Mouse (Mus musculus): ENCODE data around the gene Gm42715. TPM values are rescaled to one million over a fixed set of nuclear protein-coding genes. Genes with fewer than 3 reads are reported as not detected.
"Not testable (repeated sequence)": the region's sequence is repeated elsewhere in the genome, so short reads cannot be mapped to it uniquely, and the experiment has no call there.

Gm42715 gene
- polyA plus RNA-seq, 1 experiment: 9.5 TPM

DNA sequence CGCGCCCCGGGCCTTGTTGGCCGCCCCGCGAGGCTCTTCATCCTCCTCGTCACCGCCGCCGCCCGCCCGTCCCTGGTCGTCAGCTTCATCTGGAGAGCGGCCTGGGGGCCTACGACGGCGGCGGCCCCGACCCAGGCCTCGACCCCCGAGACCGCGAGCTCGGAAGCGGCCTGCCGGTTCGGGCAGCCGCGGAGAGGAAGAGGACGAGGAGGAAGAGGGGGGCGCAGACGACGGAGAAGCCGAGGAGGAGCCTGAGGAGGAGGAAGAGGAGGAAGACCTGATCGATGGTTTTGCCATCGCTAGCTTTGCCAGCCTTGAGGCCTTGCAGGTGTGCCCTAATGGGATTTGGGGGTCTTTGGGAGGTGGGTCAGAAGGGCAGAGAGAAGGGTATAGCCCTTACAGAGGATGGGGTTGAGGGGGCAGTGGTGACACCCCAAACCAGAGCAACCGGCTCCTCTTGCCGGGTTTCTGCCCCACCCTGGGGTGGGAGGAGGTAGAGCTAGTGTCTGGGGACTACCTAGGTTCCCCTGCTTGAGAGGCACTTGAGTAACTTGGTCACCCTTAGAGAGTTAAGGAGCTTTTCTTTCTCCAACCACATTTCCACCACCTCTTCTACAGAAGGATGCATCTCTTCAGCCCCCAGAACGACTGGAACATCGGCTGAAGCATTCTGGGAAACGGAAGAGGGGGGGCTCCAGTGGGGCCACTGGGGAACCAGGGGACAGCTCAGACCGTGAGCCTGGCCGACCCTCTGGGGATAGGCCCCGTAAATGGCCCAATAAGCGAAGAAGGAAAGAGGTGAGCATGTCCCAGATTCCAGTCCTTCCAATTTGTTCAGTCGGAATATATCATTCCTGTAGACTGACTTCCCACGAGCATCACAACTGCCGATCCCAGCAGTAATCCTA is 39.8 kb upstream of the Gm42715 start:
- TF ChIP-seq CTCF (IDR thresholded peaks at IDR 0.05; ENCODE audit: extremely low read depth, insufficient read length, insufficient replicate concordance, low read depth, low read length) (no peak), POLR2A (IDR thresholded peaks at IDR 0.05; ENCODE audit: low read depth, low read length) (no peak; the same call in 1 of the 2 replicates)
- WGBS: 2% methylated on average over 47 of the region's 48 CpGs
- Histone ChIP-seq H3K36me3 (ENCODE audit: control insufficient read depth, insufficient read depth, low read length) (peaks cover 48% of the 10 kb centered on the region), H3K4me1 (ENCODE audit: control insufficient read depth, insufficient read depth, insufficient read length, low read length) (peaks cover 5% of the 10 kb centered on the region), H3K27ac (ENCODE audit: insufficient read depth, low read depth, low read length) (peak overlapping the region; percentile 97), H3K27me3 (ENCODE audit: control insufficient read depth, insufficient read depth, low read length) (no peaks in the 10 kb centered on the region), H3K4me3 (ENCODE audit: low read depth, low read length) (peak overlapping the region; percentile 98)

- 54% methylated on average over 2 of the region's 2 CpGs for WGBS
These were observed 39.1 kb upstream of the Gm42715 start for GRCm38 (mm10) chr7:127480321-127480720.

GRCm38 (mm10) chr7:127485416-127485815 is 34.0 kb upstream of the Gm42715 start:
- no peak for TF ChIP-seq CTCF (IDR thresholded peaks at IDR 0.05; ENCODE audit: extremely low read depth, insufficient read length, insufficient replicate concordance, low read depth, low read length)
- TF ChIP-seq POLR2A (IDR thresholded peaks at IDR 0.05; ENCODE audit: low read depth, low read length): no peak
- Histone ChIP-seq H3K36me3 (ENCODE audit: control insufficient read depth, insufficient read depth, low read length) (peaks cover 78% of the 10 kb centered on the region), H3K4me3 (ENCODE audit: low read depth, low read length) (no peak overlapping the region), H3K27me3 (ENCODE audit: control insufficient read depth, insufficient read depth, low read length) (no peaks in the 10 kb centered on the region), H3K27ac (ENCODE audit: insufficient read depth, low read depth, low read length) (no peak overlapping the region), H3K4me1 (ENCODE audit: control insufficient read depth, insufficient read depth, insufficient read length, low read length) (peaks cover 3% of the 10 kb centered on the region)
- 83% methylated on average over 5 of the region's 5 CpGs for WGBS

More at GRCm38 (mm10) chr7:127480321-127480720, 39.1 kb upstream of the Gm42715 start:
- Histone ChIP-seq H3K36me3 (ENCODE audit: control insufficient read depth, insufficient read depth, low read length) (peaks cover 48% of the 10 kb centered on the region), H3K4me1 (ENCODE audit: control insufficient read depth, insufficient read depth, insufficient read length, low read length) (peaks cover 5% of the 10 kb centered on the region), H3K27me3 (ENCODE audit: control insufficient read depth, insufficient read depth, low read length) (no peaks in the 10 kb centered on the region), H3K27ac (ENCODE audit: insufficient read depth, low read depth, low read length) (no peak overlapping the region; the same call in 1 of the 2 replicates), H3K4me3 (ENCODE audit: low read depth, low read length) (peak overlapping the region; percentile 98; the same call in 1 of the 2 replicates)
- TF ChIP-seq POLR2A (IDR thresholded peaks at IDR 0.05; ENCODE audit: low read depth, low read length) (no peak), CTCF (IDR thresholded peaks at IDR 0.05; ENCODE audit: extremely low read depth, insufficient read length, insufficient replicate concordance, low read depth, low read length) (no peak)

DNA sequence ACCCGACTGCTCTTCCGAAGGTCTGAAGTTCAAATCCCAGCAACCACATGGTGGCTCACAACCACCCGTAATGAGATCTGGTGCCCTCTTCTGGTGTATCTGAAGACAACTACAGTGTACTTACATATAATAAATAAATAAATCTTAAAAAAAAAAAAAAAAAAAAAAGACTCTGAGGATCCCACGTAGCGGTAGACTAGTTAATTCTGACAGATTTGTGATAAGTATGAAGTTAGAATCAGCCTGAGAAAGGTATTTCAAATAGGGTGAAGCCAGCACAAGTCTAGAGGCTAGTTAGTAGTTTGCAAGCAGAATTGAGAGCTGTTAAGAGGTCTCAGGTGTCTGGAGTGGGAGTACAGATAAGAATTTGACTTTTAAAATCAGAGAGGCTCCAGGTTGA is 31.0 kb upstream of the Gm42715 start:
- H3K4me1 ChIP-seq (ENCODE audit: control insufficient read depth, insufficient read depth, insufficient read length, low read length); H3K27ac ChIP-seq (ENCODE audit: insufficient read depth, low read depth, low read length); H3K27me3 ChIP-seq (ENCODE audit: control insufficient read depth, insufficient read depth, low read length); H3K4me3 ChIP-seq (ENCODE audit: low read depth, low read length): not testable (repeated sequence)
- 73% methylated on average over 5 of the region's 5 CpGs for WGBS
- H3K36me3 ChIP-seq (ENCODE audit: control insufficient read depth, insufficient read depth, low read length): peaks cover 80% of the 10 kb centered on the region

DNA sequence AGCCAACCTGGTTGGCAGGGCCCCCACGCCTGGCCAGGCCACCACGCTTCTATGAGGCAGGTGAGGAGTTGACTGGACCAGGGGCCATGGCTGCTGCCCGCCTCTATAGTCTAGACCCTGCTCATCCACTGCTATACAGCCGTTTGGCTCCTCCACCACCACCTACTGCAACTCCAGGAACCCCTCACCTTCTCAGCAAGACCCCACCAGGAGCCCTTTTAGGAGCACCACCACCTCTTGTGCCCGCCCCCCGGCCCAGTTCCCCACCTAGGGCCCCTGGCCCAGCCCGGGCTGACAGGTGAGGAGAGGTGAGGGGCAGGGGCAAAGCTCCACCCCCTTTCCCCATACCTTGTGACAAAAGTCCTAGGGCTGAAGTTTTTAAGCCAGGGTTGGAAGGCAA is 29.4 kb upstream of the Gm42715 start:
- TF ChIP-seq CTCF (IDR thresholded peaks at IDR 0.05; ENCODE audit: extremely low read depth, insufficient read length, insufficient replicate concordance, low read depth, low read length) (no peak), POLR2A (IDR thresholded peaks at IDR 0.05; ENCODE audit: low read depth, low read length) (no peak)
- no peak overlapping the region for H3K27ac ChIP-seq (ENCODE audit: insufficient read depth, low read depth, low read length)
- no peaks in the 10 kb centered on the region; the same call in 1 of the 2 replicates for H3K4me1 ChIP-seq (ENCODE audit: control insufficient read depth, insufficient read depth, insufficient read length, low read length)
- peaks cover 68% of the 10 kb centered on the region for H3K36me3 ChIP-seq (ENCODE audit: control insufficient read depth, insufficient read depth, low read length)
- H3K27me3 ChIP-seq (ENCODE audit: control insufficient read depth, insufficient read depth, low read length): no peaks in the 10 kb centered on the region
- 92% methylated on average over 7 of the region's 7 CpGs for WGBS
- H3K4me3 ChIP-seq (ENCODE audit: low read depth, low read length): no peak overlapping the region

GRCm38 (mm10) chr7:127491846-127492245 is 27.5 kb upstream of the Gm42715 start:
- no peak overlapping the region for H3K4me3 ChIP-seq (ENCODE audit: low read depth, low read length)
- TF ChIP-seq CTCF (IDR thresholded peaks at IDR 0.05; ENCODE audit: extremely low read depth, insufficient read length, insufficient replicate concordance, low read depth, low read length) (no peak), POLR2A (IDR thresholded peaks at IDR 0.05; ENCODE audit: low read depth, low read length) (no peak)
- no peaks in the 10 kb centered on the region for H3K4me1 ChIP-seq (ENCODE audit: control insufficient read depth, insufficient read depth, insufficient read length, low read length)
- WGBS: 89% methylated on average over 3 of the region's 3 CpGs
- H3K27ac ChIP-seq (ENCODE audit: insufficient read depth, low read depth, low read length): no peak overlapping the region
- H3K27me3 ChIP-seq (ENCODE audit: control insufficient read depth, insufficient read depth, low read length): no peaks in the 10 kb centered on the region
- peaks cover 51% of the 10 kb centered on the region for H3K36me3 ChIP-seq (ENCODE audit: control insufficient read depth, insufficient read depth, low read length)

- Histone ChIP-seq H3K36me3 (ENCODE audit: control insufficient read depth, insufficient read depth, low read length) (peaks cover 25% of the 10 kb centered on the region), H3K27me3 (ENCODE audit: control insufficient read depth, insufficient read depth, low read length) (no peaks in the 10 kb centered on the region), H3K4me1 (ENCODE audit: control insufficient read depth, insufficient read depth, insufficient read length, low read length) (no peaks in the 10 kb centered on the region), H3K4me3 (ENCODE audit: low read depth, low read length) (no peak overlapping the region), H3K27ac (ENCODE audit: insufficient read depth, low read depth, low read length) (no peak overlapping the region)
- TF ChIP-seq CTCF (IDR thresholded peaks at IDR 0.05; ENCODE audit: extremely low read depth, insufficient read length, insufficient replicate concordance, low read depth, low read length) (no peak), POLR2A (IDR thresholded peaks at IDR 0.05; ENCODE audit: low read depth, low read length) (no peak)
These were observed 24.7 kb upstream of the Gm42715 start for GRCm38 (mm10) chr7:127494648-127495047.

All from small intestine, adult 2 months (tissue).